Mouse (Mus musculus): Measurements from ENCODE around the gene Thg1l. TPM values are rescaled to one million over a fixed set of nuclear protein-coding genes. Genes with fewer than 3 reads are reported as not detected.

The Thg1l gene
- polyA plus RNA-seq, 1 experiment: 7.9 TPM

- no peak overlapping the region for H3K4me3 ChIP-seq (ENCODE audit: insufficient read depth, low read depth, low read length)
- H3K27ac ChIP-seq (ENCODE audit: insufficient read depth, low read depth, low read length): no peak overlapping the region
- H3K36me3 ChIP-seq (ENCODE audit: control insufficient read depth, insufficient read depth, low read length): peaks cover 7% of the 10 kb centered on the region
- DNase-seq: no peak
- 82% methylated on average over 2 of the region's 2 CpGs for WGBS
- TF ChIP-seq POLR2A (IDR thresholded peaks at IDR 0.05; ENCODE audit: low read depth, low read length) (no peak), CTCF (conservative IDR thresholded peaks at IDR 0.05; ENCODE audit: insufficient read depth, insufficient read length, low read depth, low read length) (no peak)
- H3K4me1 ChIP-seq (ENCODE audit: control insufficient read depth, insufficient read depth, low read length): peaks cover 13% of the 10 kb centered on the region
- no peaks in the 10 kb centered on the region for H3K27me3 ChIP-seq (replicated peaks; ENCODE audit: control insufficient read depth, insufficient read depth, low read length)
Observed at GRCm38 (mm10) chr11:45897392-45897791, 57.9 kb downstream of the Thg1l start.

Other genes with a start within 250 kb of the Thg1l start
- 63.0 and 64.9 TPM in 2 replicates for gene Clint1, start 103.4 kb downstream of the Thg1l start, polyA plus RNA-seq (2012; rRNA removed)
- gene Lsm11, start 10.6 kb downstream of the Thg1l start, polyA plus RNA-seq (2012; rRNA removed): 2.1 TPM in 2 replicates
- 0.05 and 0.11 TPM in 2 replicates for gene Sox30, start 24.8 kb upstream of the Thg1l start, polyA plus RNA-seq (2012; rRNA removed)
- 9.6 and 14.2 TPM in 2 replicates for gene Gm12166, start 96.8 kb upstream of the Thg1l start, polyA plus RNA-seq (2012; rRNA removed)
- gene Adam19, start 100.5 kb upstream of the Thg1l start, polyA plus RNA-seq (2012; rRNA removed): 2.9 and 3.6 TPM in 2 replicates
- 0.19 and 0.30 TPM in 2 replicates for gene Nipal4, start 211.0 kb upstream of the Thg1l start, polyA plus RNA-seq (2012; rRNA removed)